Mouse (Mus musculus) cerebellum, adult 2 months (tissue): ENCODE data around the gene Cntrob.
"Not testable (repeated sequence)": the region's sequence is repeated elsewhere in the genome, so short reads cannot be mapped to it uniquely, and the experiment has no call there.

Experiments
- CTCF ChIP-seq: fragments of 200-500 bp; IDR thresholded peaks from 2 replicates; pipeline ENCODE4 v1.5.1; 2011; ENCODE audit warnings: low read depth, mild to moderate bottlenecking, control low read depth, low read length, moderate library complexity, borderline replicate concordance; ENCODE audit not compliant: insufficient read depth
- POLR2A ChIP-seq: fragments of 200-500 bp; IDR thresholded peaks from 2 replicates; pipeline ENCODE4 v1.6.1; 2011; ENCODE audit warnings: low read length, control low read depth, borderline replicate concordance; ENCODE audit not compliant: insufficient read depth

DNA sequence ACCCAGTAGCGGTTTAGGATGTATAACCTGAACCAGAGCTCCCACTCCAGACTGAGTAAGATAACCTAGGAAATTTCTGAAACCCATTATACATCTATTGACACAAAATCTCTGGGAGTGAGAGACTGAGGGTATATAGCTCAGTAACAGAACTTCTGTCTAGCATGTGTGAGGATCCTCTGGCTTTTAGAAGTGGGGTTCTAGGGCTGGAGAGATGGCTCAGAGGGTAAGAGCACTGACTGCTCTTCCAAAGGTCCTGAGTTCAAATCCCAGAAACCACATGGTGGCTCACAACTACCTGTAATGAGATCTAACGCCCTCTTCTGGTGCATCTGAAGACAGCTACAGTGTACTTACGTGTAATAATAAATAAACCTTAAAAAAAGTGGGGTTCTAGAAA is 5.6 kb downstream of the Cntrob start:
- not testable (repeated sequence) for TF ChIP-seq POLR2A, CTCF
